Mouse (Mus musculus): ENCODE results near the gene Cytl1.

- TF ChIP-seq EP300 (IDR thresholded peaks at IDR 0.05; ENCODE audit: insufficient read depth, low read depth, low read length): no peak
- no peak for TF ChIP-seq CTCF (IDR thresholded peaks at IDR 0.05)
Measured at GRCm38 (mm10) chr5:37699757-37700156, 35.6 kb upstream of the Cytl1 start.

All from heart, adult 2 months (tissue).